Mouse (Mus musculus) erythroblast, embryonic 14.5 days (primary cell): ENCODE measurements around the gene Bahcc1.

ENCODE experiments used
- GATA1 ChIP-seq: IDR thresholded peaks from 2 replicates; pipeline ENCODE4 v1.6.1; 2012; ENCODE audit warnings: low read length, inconsistent platforms, mixed read lengths
- TAL1 ChIP-seq: IDR thresholded peaks from 3 replicates; pipeline ENCODE4 v1.6.1; 2012; ENCODE audit warnings: low read length, inconsistent platforms, mixed read lengths

DNA sequence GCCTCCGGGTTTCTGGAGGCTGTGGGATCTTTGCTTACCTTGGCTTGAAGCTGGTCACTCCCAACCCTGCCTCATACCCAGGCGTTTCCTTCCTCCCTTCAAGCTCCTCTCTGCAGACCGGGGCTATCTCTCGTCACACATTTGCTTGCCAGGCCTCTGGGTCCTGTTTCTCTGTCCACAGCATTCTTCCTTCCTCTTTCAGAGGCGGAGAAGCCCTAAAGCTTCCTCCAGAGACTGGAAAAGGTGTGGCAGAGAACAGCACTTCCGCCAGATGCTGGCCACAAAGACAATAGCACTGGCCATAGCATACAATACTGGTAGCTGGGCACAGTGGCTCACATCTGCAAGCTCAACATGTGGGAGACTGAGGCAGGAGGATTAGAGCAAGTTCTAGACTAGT, 13.8 kb upstream of the Bahcc1 start:
- TF ChIP-seq TAL1 (no peak), GATA1 (no peak)
